Mouse (Mus musculus) hindbrain, embryonic 12.5 days (tissue): ENCODE measurements around the gene Atp5g2. TPM values are rescaled to one million over a fixed set of nuclear protein-coding genes. Genes with fewer than 3 reads are reported as not detected.

Source experiments
- ATAC-seq: fragments of 200-750 bp; cut with Nextera tagmentation; 2 replicates; pipeline ENCODE4 v1.8.0; 2017; ENCODE audit warnings: moderate TSS enrichment; ENCODE audit not compliant: low FRiP score
- H3K27ac ChIP-seq: fragments of 300-500 bp; sonication (generic); 2 replicates; pipeline ENCODE4 v1.5.1; 2016; ENCODE audit warnings: mild to moderate bottlenecking
- H3K27me3 ChIP-seq: fragments of 300-500 bp; sonication (generic); 2 replicates; pipeline ENCODE4 v1.6.1; 2016; ENCODE audit warnings: mild to moderate bottlenecking
- H3K36me3 ChIP-seq: fragments of 300-500 bp; sonication (generic); 2 replicates; pipeline ENCODE4 v1.6.1; 2016; ENCODE audit warnings: mild to moderate bottlenecking
- H3K4me1 ChIP-seq: fragments of 300-500 bp; sonication (generic); 2 replicates; pipeline ENCODE4 v1.6.1; 2016
- H3K4me2 ChIP-seq: fragments of 300-500 bp; sonication (generic); replicated peaks from 2 replicates; pipeline ENCODE4 v1.6.1; 2016; ENCODE audit warnings: mild to moderate bottlenecking
- H3K4me3 ChIP-seq: fragments of 300-500 bp; sonication (generic); 2 replicates; pipeline ENCODE4 v1.5.1; 2016; ENCODE audit warnings: mild to moderate bottlenecking
- H3K9ac ChIP-seq: fragments of 300-500 bp; sonication (generic); 2 replicates; pipeline ENCODE4 v1.6.1; 2016; ENCODE audit warnings: mild to moderate bottlenecking, moderate library complexity
- H3K9me3 ChIP-seq: fragments of 300-500 bp; sonication (generic); replicated peaks from 2 replicates; pipeline ENCODE4 v1.6.1; 2016; ENCODE audit warnings: mild to moderate bottlenecking
- WGBS: fragments of 180-500 bp; shearing (Covaris S2); methylation state at CpG from one replicate; pipeline ENCODE4 v1.1.7; 2016; 5-methylcytosine and 5-hydroxymethylcytosine counted together
- polyA plus RNA-seq: library from polyadenylated mRNA; unstranded; fragments of >200 nt; fragmentation: Nextera tagmentation; extraction: Ambion mirVana; gene quantifications from 2 replicates; pipeline ENCODE4 v1.2.1, GENCODE M21; 2016

Gene Atp5g2
- polyA plus RNA-seq, result 53.9 and 60.4 TPM in 2 replicates

DNA sequence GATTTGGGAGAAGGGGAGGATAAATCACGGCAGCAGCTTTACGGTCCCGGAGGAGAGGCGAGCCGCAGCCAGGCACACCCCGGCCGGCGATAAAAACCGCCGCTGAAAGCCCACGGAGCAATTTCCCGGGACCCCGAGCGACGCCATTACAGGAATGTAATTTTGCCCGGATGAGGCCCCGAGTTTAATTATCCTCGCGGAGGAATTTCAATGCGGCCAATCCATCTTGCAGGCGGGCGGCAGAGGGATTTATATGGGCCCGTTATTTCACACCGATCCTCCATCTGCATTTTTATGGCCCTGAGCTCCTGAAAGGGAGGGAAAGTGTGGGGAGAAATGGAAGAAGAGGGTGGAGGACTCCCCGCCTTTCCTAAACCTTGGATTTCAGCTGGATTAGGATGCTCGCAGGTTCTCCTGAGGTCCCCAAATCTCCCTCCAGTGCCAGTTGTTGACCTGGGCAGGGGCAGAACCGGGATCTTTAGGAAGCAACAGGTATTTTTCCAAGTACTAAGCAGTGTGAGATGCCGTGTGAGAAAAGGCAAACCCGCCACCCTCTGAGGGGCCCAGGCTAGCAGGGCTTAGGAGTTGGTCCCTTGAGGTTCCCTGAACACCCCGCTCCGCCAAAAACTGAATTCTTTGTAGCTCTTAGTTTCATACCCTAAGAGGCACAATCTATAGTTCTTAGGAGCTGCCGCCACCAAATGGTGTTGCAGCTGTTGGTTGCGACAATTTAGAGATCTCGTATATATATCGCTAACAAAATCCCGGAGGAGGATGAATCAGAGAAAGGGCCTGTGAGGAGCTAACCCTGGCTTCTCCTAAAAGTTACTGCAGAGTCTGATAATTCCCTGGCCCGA lies at the start of gene Atp5g2:
Atp5g2 (minus strand) TSS at position 138 of the 857 bp plus-strand sequence.
- 4% methylated on average over 37 of the region's 37 CpGs for WGBS
- Histone ChIP-seq H3K36me3 (peaks cover under 1% of the 10 kb centered on the region), H3K4me3 (peak within 1 kb of the TSS; percentile 49), H3K27me3 (no peaks in the 10 kb centered on the region), H3K4me2 (peak within 1 kb of the TSS; percentile 78), H3K9ac (peak within 1 kb of the TSS; percentile 84), H3K9me3 (no peaks in the 10 kb centered on the region), H3K4me1 (peaks cover 30% of the 10 kb centered on the region), H3K27ac (peak within 1 kb of the TSS; percentile 99)
- 0 out of 2 replicates have a peak, but pooled peaks have one; percentile 0 for ATAC-seq

- peak overlapping the region; percentile 70 for H3K4me3 ChIP-seq
- peak overlapping the region; percentile 77 for H3K9ac ChIP-seq
- peak overlapping the region; percentile 71 for H3K4me2 ChIP-seq
- whole genome bisulfite sequencing, result 20% methylated on average over 14 of the region's 14 CpGs
- no peaks in the 10 kb centered on the region for H3K27me3 ChIP-seq
- peaks cover 23% of the 10 kb centered on the region for H3K36me3 ChIP-seq
- no peaks in the 10 kb centered on the region for H3K9me3 ChIP-seq
- peak; percentile 11; the same call in 1 of the 2 replicates for ATAC-seq
- peaks cover 11% of the 10 kb centered on the region for H3K4me1 ChIP-seq
- peak overlapping the region; percentile 25; the same call in 1 of the 2 replicates for H3K27ac ChIP-seq
Observed at GRCm38 (mm10) chr15:102721016-102721898, 49.1 kb upstream of the Atp5g2 start.

- Histone ChIP-seq H3K27me3 (no peaks in the 10 kb centered on the region), H3K27ac (no peak overlapping the region), H3K36me3 (peaks cover 70% of the 10 kb centered on the region), H3K9me3 (no peaks in the 10 kb centered on the region), H3K9ac (no peak overlapping the region), H3K4me1 (peaks cover 3% of the 10 kb centered on the region), H3K4me2 (no peak overlapping the region), H3K4me3 (no peak overlapping the region)
- WGBS, result 71% methylated on average over 12 of the region's 12 CpGs
- no peak for ATAC-seq
Observed at GRCm38 (mm10) chr15:102716132-102716531, 44.0 kb upstream of the Atp5g2 start.

DNA sequence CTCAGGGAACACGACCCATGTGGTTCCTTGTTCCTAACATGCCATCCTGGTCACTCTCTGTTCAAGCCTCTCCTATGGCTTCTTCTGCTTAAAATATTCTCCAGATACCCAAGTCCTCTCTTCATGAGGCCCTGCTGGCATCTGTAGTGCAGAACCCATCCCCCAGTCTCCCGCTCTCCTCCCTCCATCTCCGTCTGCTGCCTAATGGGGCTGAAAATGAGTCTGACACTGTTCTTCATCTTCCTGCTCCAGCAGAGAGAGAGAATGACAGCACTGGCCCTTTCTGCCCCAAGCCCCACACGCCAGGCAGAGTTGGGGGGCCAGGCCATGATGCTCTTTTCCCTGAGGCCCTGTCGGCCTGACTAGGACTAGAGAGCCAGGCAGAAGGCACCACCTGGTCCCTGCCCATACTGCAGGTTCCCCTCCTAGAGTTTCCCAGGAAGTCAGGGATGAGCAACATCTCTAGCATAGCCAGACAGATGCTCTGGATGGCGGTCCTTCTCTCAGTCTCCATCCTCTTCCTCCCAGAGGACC lies 35.7 kb upstream of the Atp5g2 start:
- no peak overlapping the region for H3K4me2 ChIP-seq
- no peak overlapping the region for H3K9ac ChIP-seq
- peak overlapping the region; percentile 67 for H3K27ac ChIP-seq
- H3K27me3 ChIP-seq, result no peaks in the 10 kb centered on the region
- peaks cover 23% of the 10 kb centered on the region for H3K4me1 ChIP-seq
- peak; percentile 58 for ATAC-seq
- H3K4me3 ChIP-seq, result no peak overlapping the region
- H3K36me3 ChIP-seq, result peaks cover 65% of the 10 kb centered on the region
- 44% methylated on average over 6 of the region's 6 CpGs for WGBS
- no peaks in the 10 kb centered on the region for H3K9me3 ChIP-seq

DNA sequence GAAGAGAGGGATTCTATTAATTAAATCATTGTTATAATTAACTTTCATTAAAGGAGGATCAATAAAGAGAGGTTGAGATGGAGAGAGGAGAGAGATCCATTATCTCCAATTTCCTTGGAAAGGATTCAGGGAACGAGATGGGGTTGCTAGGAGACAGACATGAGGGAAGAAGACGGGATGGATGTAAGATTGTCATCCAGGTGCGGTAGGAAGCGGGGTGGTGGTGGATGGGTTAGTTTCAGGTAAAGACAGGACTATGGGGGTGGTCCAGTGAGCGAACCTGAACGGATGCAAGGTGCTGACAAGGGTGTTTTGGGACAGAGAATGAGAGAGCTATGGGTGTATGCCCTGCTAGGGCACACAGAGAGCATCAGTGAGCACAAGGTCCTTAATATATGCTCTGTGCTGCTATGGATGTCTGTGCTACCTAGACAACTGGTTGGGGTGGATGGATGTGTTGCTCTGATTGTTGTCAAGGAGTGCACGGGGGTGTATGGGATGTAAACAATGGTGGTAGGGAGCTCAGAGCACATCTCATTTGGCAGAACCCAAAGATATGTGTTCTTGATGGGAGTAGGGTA lies 33.9 kb upstream of the Atp5g2 start:
- no peak overlapping the region; the same call in 1 of the 2 replicates for H3K9ac ChIP-seq
- 71% methylated on average over 7 of the region's 7 CpGs for WGBS
- no peaks in the 10 kb centered on the region; the same call in 1 of the 2 replicates for H3K27me3 ChIP-seq
- H3K4me1 ChIP-seq, result peaks cover 23% of the 10 kb centered on the region
- H3K36me3 ChIP-seq, result peaks cover 50% of the 10 kb centered on the region
- H3K27ac ChIP-seq, result peak overlapping the region; percentile 48
- H3K4me2 ChIP-seq, result no peak overlapping the region
- H3K9me3 ChIP-seq, result no peaks in the 10 kb centered on the region
- ATAC-seq, result 0 out of 2 replicates have a peak, but pooled peaks have one; percentile 39
- H3K4me3 ChIP-seq, result no peak overlapping the region

DNA sequence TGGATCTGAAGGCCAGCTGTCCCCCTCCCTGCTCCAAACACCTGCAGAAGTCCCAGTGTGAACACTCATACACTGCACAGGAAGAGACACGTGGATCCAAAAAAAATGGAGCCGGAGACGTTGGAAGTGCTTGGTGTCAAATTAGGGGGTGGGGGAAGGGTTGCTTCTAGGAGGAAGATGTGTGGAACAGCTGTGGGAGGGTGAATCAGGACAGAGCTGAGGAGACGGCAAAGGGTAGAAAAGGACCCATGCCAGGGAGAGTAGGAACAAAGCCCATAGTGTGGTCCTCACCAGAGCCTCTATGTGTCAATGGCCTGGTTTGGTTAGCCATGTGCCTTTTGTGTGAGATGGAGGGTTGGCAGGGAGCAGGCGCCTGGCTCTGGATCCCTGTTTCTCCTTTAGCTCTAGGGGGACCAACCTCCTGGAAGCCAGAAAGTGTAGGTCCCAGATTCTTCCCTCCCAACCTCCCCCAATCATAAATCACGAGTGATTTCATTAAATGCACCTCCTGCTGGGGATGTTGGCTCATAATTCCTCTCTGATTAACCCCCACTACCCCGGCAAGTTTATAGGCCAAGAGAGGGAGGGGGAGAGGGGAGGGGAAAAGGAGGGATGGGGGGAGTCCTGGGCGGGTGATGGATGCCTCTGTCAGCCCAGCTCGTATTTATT lies 33.2 kb upstream of the Atp5g2 start:
- Histone ChIP-seq H3K36me3 (peaks cover 43% of the 10 kb centered on the region), H3K9me3 (no peaks in the 10 kb centered on the region), H3K4me2 (no peak overlapping the region), H3K27ac (peak overlapping the region; percentile 49), H3K4me1 (peaks cover 23% of the 10 kb centered on the region), H3K9ac (no peak overlapping the region), H3K27me3 (peaks cover under 1% of the 10 kb centered on the region; the same call in 1 of the 2 replicates), H3K4me3 (no peak overlapping the region)
- 43% methylated on average over 9 of the region's 9 CpGs for WGBS
- peak; percentile 55 for ATAC-seq

GRCm38 (mm10) chr15:102704806-102705205 lies 32.7 kb upstream of the Atp5g2 start:
- 66% methylated on average over 5 of the region's 5 CpGs for WGBS
- no peak for ATAC-seq
- H3K27ac ChIP-seq, result no peak overlapping the region

GRCm38 (mm10) chr15:102702972-102703371 lies 30.8 kb upstream of the Atp5g2 start:
- H3K9ac ChIP-seq, result no peak overlapping the region
- peaks cover 21% of the 10 kb centered on the region for H3K27me3 ChIP-seq
- H3K27ac ChIP-seq, result no peak overlapping the region
- H3K9me3 ChIP-seq, result no peaks in the 10 kb centered on the region
- H3K4me3 ChIP-seq, result no peak overlapping the region
- peaks cover 19% of the 10 kb centered on the region for H3K4me1 ChIP-seq
- no peak for ATAC-seq
- peaks cover 19% of the 10 kb centered on the region for H3K36me3 ChIP-seq
- no peak overlapping the region for H3K4me2 ChIP-seq
- 89% methylated on average over 3 of the region's 3 CpGs for WGBS

More at GRCm38 (mm10) chr15:102704806-102705205, 32.7 kb upstream of the Atp5g2 start:
- H3K9ac ChIP-seq, result no peak overlapping the region
- H3K27me3 ChIP-seq, result peaks cover 4% of the 10 kb centered on the region; the same call in 1 of the 2 replicates
- H3K4me3 ChIP-seq, result no peak overlapping the region
- peaks cover 38% of the 10 kb centered on the region for H3K36me3 ChIP-seq
- H3K4me2 ChIP-seq, result no peak overlapping the region
- H3K9me3 ChIP-seq, result no peaks in the 10 kb centered on the region
- peaks cover 23% of the 10 kb centered on the region for H3K4me1 ChIP-seq

- no peaks in the 10 kb centered on the region for H3K36me3 ChIP-seq
- H3K4me1 ChIP-seq, result peaks cover 12% of the 10 kb centered on the region
- ATAC-seq, result no peak
- H3K9ac ChIP-seq, result no peak overlapping the region
- peaks cover 69% of the 10 kb centered on the region for H3K27me3 ChIP-seq
- WGBS, result 3% methylated on average over 11 of the region's 11 CpGs
- H3K4me2 ChIP-seq, result no peak overlapping the region
- no peak overlapping the region for H3K4me3 ChIP-seq
- no peak overlapping the region for H3K27ac ChIP-seq
- no peaks in the 10 kb centered on the region for H3K9me3 ChIP-seq
Observed at GRCm38 (mm10) chr15:102698193-102698592, 26.0 kb upstream of the Atp5g2 start.

GRCm38 (mm10) chr15:102696899-102697298 lies 24.7 kb upstream of the Atp5g2 start:
- H3K36me3 ChIP-seq, result no peaks in the 10 kb centered on the region
- no peaks in the 10 kb centered on the region for H3K9me3 ChIP-seq
- no peak overlapping the region for H3K4me2 ChIP-seq
- no peak overlapping the region for H3K9ac ChIP-seq
- peaks cover 23% of the 10 kb centered on the region for H3K4me1 ChIP-seq
- no peak overlapping the region for H3K4me3 ChIP-seq
- ATAC-seq, result no peak
- peaks cover 77% of the 10 kb centered on the region for H3K27me3 ChIP-seq
- no peak overlapping the region for H3K27ac ChIP-seq
- 38% methylated on average over 3 of the region's 3 CpGs for WGBS

DNA sequence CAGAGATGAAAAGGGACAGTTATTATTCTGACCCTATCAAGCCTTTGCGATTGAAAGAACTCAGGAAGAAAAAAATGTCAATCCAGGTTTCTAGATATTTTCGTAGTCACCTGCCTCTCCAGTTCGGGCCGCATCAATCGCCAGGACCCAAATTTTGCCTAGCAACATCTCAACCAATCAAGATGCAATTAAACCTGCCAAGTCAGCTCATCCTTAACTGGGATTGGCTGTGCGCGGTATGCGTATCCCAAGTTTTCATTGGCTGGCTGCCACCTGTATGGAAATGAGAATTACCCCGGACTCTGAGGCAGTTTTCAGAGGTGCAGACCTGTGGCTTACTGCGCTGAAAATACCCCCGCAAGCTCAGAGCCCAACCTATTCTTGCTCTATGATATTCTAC lies 21.4 kb upstream of the Atp5g2 start:
- peak overlapping the region; percentile 78 for H3K4me2 ChIP-seq
- no peaks in the 10 kb centered on the region for H3K36me3 ChIP-seq
- peak; percentile 20; the same call in 1 of the 2 replicates for ATAC-seq
- 0 out of 2 replicates have a peak overlapping the region, but pooled peaks have one; percentile 62 for H3K27ac ChIP-seq
- peaks cover 84% of the 10 kb centered on the region for H3K27me3 ChIP-seq
- no peaks in the 10 kb centered on the region for H3K9me3 ChIP-seq
- H3K4me1 ChIP-seq, result peaks cover 27% of the 10 kb centered on the region
- peak overlapping the region; percentile 43 for H3K4me3 ChIP-seq
- WGBS, result 1% methylated on average over 11 of the region's 11 CpGs
- H3K9ac ChIP-seq, result 0 out of 2 replicates have a peak overlapping the region, but pooled peaks have one; percentile 55
